Mouse (Mus musculus): ENCODE data around the gene Cstad. TPM values are rescaled to one million over a fixed set of nuclear protein-coding genes. Genes with fewer than 3 reads are reported as not detected.

Cstad gene
- polyA plus RNA-seq, 1 experiment = 0.47 TPM

DNA sequence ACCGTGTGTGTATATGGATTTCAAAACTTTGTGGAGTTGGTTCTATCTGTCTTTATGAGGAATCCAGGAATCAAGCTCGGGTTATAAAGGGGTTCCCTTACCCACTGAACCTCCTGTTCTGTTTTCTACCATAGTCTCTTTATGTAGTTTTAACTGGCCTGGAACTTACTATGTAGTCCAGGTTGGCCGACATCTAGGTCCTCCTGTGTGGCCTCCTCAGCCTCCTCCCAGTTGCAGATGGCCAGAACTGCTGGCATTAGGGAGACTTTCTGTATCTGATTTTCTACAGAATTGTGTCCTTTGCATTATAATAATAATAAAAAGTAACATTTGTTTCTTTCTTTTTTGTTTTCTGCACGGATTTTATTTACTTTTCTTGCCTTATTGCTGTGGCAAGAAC, 21.3 kb upstream of the Cstad start:
- Histone ChIP-seq H3K36me3 (ENCODE audit: control insufficient read depth, insufficient read depth) (no peaks in the 10 kb centered on the region), H3ac (ENCODE audit: control insufficient read depth, insufficient read length, low read depth) (no peak overlapping the region)
- TF ChIP-seq USF1 (IDR thresholded peaks at IDR 0.05; ENCODE audit: low read depth) = no peak
- TF ChIP-seq MYOD1 (IDR thresholded peaks at IDR 0.05; ENCODE audit: control insufficient read depth, insufficient read length, low read depth) = no peak
- TF ChIP-seq MYOG (IDR thresholded peaks at IDR 0.05; ENCODE audit: control insufficient read depth, extremely low read depth, insufficient read length) = no peak
- no peak for TF ChIP-seq CEBPB (IDR thresholded peaks at IDR 0.05; ENCODE audit: low read depth)
- TF ChIP-seq MAX (IDR thresholded peaks at IDR 0.05) = no peak
- TF ChIP-seq FOSL1 (IDR thresholded peaks at IDR 0.05; ENCODE audit: insufficient read depth, low read length, poor library complexity, severe bottlenecking) = no peak
- no peak for TF ChIP-seq CTCF (IDR thresholded peaks at IDR 0.05; ENCODE audit: control insufficient read depth, insufficient read depth, insufficient read length)

DNA sequence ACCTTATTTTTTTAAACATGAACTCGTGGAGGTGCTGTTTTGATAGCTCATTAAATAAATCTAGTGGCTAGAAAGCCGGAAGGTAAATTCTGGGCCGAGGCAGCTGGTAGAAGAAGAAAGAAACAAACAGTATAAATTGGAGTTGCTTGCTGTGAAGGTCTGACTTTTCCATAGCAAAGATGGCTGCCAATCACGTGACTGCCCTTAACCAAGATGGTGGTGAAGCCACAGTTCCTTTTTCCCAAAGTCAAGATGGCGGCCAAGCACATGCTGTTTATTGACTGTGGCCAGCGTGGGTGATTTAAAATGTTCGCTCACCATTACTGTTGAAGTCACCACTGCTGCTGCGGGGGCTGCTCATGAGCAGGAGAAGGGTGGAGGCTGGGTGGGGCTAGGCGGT, 17.8 kb upstream of the Cstad start:
- Histone ChIP-seq H3K27me3 (ENCODE audit: control insufficient read depth, insufficient read depth, insufficient read length) (no peaks in the 10 kb centered on the region), H3K36me3 (ENCODE audit: control insufficient read depth, insufficient read depth) (no peaks in the 10 kb centered on the region), H3K79me2 (ENCODE audit: control insufficient read depth, insufficient read depth) (no peaks in the 10 kb centered on the region), H3K79me3 (ENCODE audit: low read depth) (no peaks in the 10 kb centered on the region), H3K4me3 (ENCODE audit: insufficient read depth, poor library complexity, severe bottlenecking) (no peak overlapping the region), H3ac (ENCODE audit: control insufficient read depth, insufficient read length, low read depth) (no peak overlapping the region)
- TF ChIP-seq USF1 (IDR thresholded peaks at IDR 0.05; ENCODE audit: low read depth) (peak; percentile 92), FOSL1 (IDR thresholded peaks at IDR 0.05; ENCODE audit: insufficient read depth, low read length, poor library complexity, severe bottlenecking) (no peak)

More for the DNA sequence above, 21.3 kb upstream of the Cstad start:
- no peaks in the 10 kb centered on the region for H3K79me3 ChIP-seq (ENCODE audit: low read depth)
- H3K4me3 ChIP-seq (ENCODE audit: insufficient read depth, poor library complexity, severe bottlenecking) = no peak overlapping the region
- no peaks in the 10 kb centered on the region for H3K79me2 ChIP-seq (ENCODE audit: control insufficient read depth, insufficient read depth)
- no peaks in the 10 kb centered on the region for H3K27me3 ChIP-seq (ENCODE audit: control insufficient read depth, insufficient read depth, insufficient read length)

DNA sequence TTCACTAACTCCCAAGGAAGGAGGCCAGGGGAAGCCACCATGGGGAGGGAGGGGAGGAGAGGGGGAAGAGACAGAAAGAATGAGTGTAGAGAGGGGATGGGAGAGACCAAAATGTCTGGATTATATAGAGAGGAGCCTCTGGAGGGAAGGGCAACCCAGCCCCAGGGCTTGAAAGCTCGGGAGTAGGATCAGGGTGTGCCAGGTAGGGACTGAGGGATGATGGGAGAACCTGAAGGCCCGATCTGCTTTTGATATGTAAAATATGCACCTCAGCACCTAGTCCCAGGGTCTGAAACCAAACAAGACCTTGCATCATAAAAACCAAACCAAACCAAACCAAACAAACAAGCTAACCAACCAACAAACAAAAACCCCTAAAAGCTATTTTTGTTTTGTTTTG, 16.8 kb upstream of the Cstad start:
- TF ChIP-seq MYOG (IDR thresholded peaks at IDR 0.05; ENCODE audit: control insufficient read depth, extremely low read depth, insufficient read length) = no peak
- TF ChIP-seq CEBPB (IDR thresholded peaks at IDR 0.05; ENCODE audit: low read depth) = no peak
- no peak for TF ChIP-seq CTCF (IDR thresholded peaks at IDR 0.05; ENCODE audit: control insufficient read depth, insufficient read depth, insufficient read length)
- no peak for TF ChIP-seq MAX (IDR thresholded peaks at IDR 0.05)
- no peak for TF ChIP-seq FOSL1 (IDR thresholded peaks at IDR 0.05; ENCODE audit: insufficient read depth, low read length, poor library complexity, severe bottlenecking)
- no peak for TF ChIP-seq USF1 (IDR thresholded peaks at IDR 0.05; ENCODE audit: low read depth)
- TF ChIP-seq MYOD1 (IDR thresholded peaks at IDR 0.05; ENCODE audit: control insufficient read depth, insufficient read length, low read depth) = no peak
- Histone ChIP-seq H3K79me3 (ENCODE audit: low read depth) (no peaks in the 10 kb centered on the region), H3K36me3 (ENCODE audit: control insufficient read depth, insufficient read depth) (no peaks in the 10 kb centered on the region), H3K27me3 (ENCODE audit: control insufficient read depth, insufficient read depth, insufficient read length) (no peaks in the 10 kb centered on the region), H3ac (ENCODE audit: control insufficient read depth, insufficient read length, low read depth) (no peak overlapping the region), H3K79me2 (ENCODE audit: control insufficient read depth, insufficient read depth) (no peaks in the 10 kb centered on the region), H3K4me3 (ENCODE audit: insufficient read depth, poor library complexity, severe bottlenecking) (no peak overlapping the region)

DNA sequence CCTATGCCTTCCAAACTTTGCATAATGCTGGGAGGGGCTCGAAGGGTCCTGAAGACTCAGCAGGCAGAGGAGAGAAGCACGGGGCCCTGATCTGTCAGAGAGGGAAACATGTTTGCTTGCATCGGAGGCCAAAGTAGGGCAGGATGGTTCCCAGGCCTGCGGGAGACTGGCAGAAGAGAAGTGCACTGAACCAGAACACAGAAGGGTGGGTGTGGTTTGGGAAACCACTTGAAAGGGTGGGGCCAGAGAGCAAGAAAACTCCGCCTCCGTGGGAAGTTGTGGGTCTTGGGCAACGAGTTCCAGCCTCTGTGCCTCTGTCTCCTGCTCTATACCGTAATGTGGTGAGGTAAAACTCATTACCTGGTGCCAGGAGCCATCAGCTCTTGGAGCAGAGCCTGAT, 7.7 kb upstream of the Cstad start:
- no peaks in the 10 kb centered on the region for H3K36me3 ChIP-seq (ENCODE audit: control insufficient read depth, insufficient read depth)
- no peak overlapping the region for H3K4me3 ChIP-seq (ENCODE audit: insufficient read depth, poor library complexity, severe bottlenecking)
- TF ChIP-seq MYOG (IDR thresholded peaks at IDR 0.05; ENCODE audit: control insufficient read depth, extremely low read depth, insufficient read length) (no peak), MAX (IDR thresholded peaks at IDR 0.05) (no peak), CEBPB (IDR thresholded peaks at IDR 0.05; ENCODE audit: low read depth) (no peak), MYOD1 (IDR thresholded peaks at IDR 0.05; ENCODE audit: control insufficient read depth, insufficient read length, low read depth) (no peak), CTCF (IDR thresholded peaks at IDR 0.05; ENCODE audit: control insufficient read depth, insufficient read depth, insufficient read length) (no peak), FOSL1 (IDR thresholded peaks at IDR 0.05; ENCODE audit: insufficient read depth, low read length, poor library complexity, severe bottlenecking) (no peak), USF1 (IDR thresholded peaks at IDR 0.05; ENCODE audit: low read depth) (no peak)
- no peaks in the 10 kb centered on the region for H3K79me3 ChIP-seq (ENCODE audit: low read depth)
- H3ac ChIP-seq (ENCODE audit: control insufficient read depth, insufficient read length, low read depth) = no peak overlapping the region
- no peaks in the 10 kb centered on the region for H3K27me3 ChIP-seq (ENCODE audit: control insufficient read depth, insufficient read depth, insufficient read length)
- H3K79me2 ChIP-seq (ENCODE audit: control insufficient read depth, insufficient read depth) = no peaks in the 10 kb centered on the region

DNA sequence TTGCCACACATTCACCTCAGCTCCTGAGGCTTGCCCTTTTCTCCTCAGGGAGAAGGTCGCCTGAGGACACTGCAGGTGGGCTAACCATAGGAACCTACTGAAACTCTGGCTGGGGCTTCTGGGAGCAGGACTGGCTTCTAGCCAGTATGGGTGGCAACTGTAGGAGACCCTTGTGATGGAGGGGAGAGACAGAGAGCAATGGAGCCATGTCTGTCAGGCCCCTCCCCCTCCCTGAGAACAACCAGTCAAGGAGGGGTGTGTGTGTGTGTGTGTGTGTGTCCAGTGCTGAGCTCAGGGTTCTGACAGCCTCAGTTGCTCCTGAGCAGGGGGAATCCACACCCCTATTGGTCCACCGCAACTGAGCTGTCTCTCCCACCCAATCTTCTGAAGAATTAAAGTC, 7.2 kb upstream of the Cstad start:
- Histone ChIP-seq H3ac (ENCODE audit: control insufficient read depth, insufficient read length, low read depth) (no peak overlapping the region), H3K36me3 (ENCODE audit: control insufficient read depth, insufficient read depth) (no peaks in the 10 kb centered on the region), H3K27me3 (ENCODE audit: control insufficient read depth, insufficient read depth, insufficient read length) (no peaks in the 10 kb centered on the region), H3K79me2 (ENCODE audit: control insufficient read depth, insufficient read depth) (no peaks in the 10 kb centered on the region), H3K4me3 (ENCODE audit: insufficient read depth, poor library complexity, severe bottlenecking) (no peak overlapping the region), H3K79me3 (ENCODE audit: low read depth) (no peaks in the 10 kb centered on the region)
- TF ChIP-seq MYOD1 (IDR thresholded peaks at IDR 0.05; ENCODE audit: control insufficient read depth, insufficient read length, low read depth) (no peak), MAX (IDR thresholded peaks at IDR 0.05) (no peak), MYOG (IDR thresholded peaks at IDR 0.05; ENCODE audit: control insufficient read depth, extremely low read depth, insufficient read length) (no peak), CTCF (IDR thresholded peaks at IDR 0.05; ENCODE audit: control insufficient read depth, insufficient read depth, insufficient read length) (no peak), USF1 (IDR thresholded peaks at IDR 0.05; ENCODE audit: low read depth) (no peak), CEBPB (IDR thresholded peaks at IDR 0.05; ENCODE audit: low read depth) (no peak), FOSL1 (IDR thresholded peaks at IDR 0.05; ENCODE audit: insufficient read depth, low read length, poor library complexity, severe bottlenecking) (no peak)

DNA sequence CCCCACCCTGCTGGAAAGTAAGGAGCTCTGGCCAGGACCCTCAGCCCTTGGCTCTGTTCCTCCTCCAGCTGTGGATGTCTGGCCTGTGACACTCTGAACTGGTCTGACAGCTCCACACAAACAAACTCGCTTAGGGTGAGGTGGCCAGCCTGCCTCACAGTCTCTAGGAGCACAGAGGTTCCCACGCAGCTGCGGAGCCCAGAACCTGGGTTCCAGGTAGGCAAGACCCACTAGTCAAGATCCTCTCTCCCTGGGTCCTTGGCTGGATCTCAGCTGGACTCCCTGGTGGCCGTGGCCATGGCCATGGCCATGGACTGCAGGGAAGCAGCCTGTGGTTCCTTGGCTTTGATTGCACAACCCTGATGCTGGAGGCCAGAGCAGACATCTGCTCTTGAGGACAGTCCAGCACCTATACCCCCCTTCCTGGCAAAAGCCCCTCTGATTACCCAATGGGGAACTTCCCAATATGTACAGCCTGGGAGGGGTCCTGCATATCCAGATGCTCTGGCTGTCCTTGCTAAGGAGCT, 5.8 kb upstream of the Cstad start:
- Histone ChIP-seq H3K36me3 (ENCODE audit: control insufficient read depth, insufficient read depth) (no peaks in the 10 kb centered on the region), H3K79me3 (ENCODE audit: low read depth) (no peaks in the 10 kb centered on the region), H3ac (ENCODE audit: control insufficient read depth, insufficient read length, low read depth) (no peak overlapping the region), H3K4me3 (ENCODE audit: insufficient read depth, poor library complexity, severe bottlenecking) (no peak overlapping the region), H3K79me2 (ENCODE audit: control insufficient read depth, insufficient read depth) (no peaks in the 10 kb centered on the region), H3K27me3 (ENCODE audit: control insufficient read depth, insufficient read depth, insufficient read length) (no peaks in the 10 kb centered on the region)
- TF ChIP-seq CEBPB (IDR thresholded peaks at IDR 0.05; ENCODE audit: low read depth) (peak; percentile 39), CTCF (IDR thresholded peaks at IDR 0.05; ENCODE audit: control insufficient read depth, insufficient read depth, insufficient read length) (no peak)

Data from C2C12 (cell line).